Mouse (Mus musculus): ENCODE data around the gene Gm16405.
"Not testable (repeated sequence)": the region's sequence is repeated elsewhere in the genome, so short reads cannot be mapped to it uniquely, and the experiment has no call there.

Gm16405 gene

GRCm38 (mm10) chrX:54530908-54531307 lies at the start of gene Gm16405:
Gene Gm16405 (plus strand): TSS chrX:54531208.
- DNase-seq (ENCODE audit: low spot score in 2 of 2): not testable (repeated sequence)
